Mouse (Mus musculus): ENCODE results near the gene Edaradd.

Gene Edaradd

DNA sequence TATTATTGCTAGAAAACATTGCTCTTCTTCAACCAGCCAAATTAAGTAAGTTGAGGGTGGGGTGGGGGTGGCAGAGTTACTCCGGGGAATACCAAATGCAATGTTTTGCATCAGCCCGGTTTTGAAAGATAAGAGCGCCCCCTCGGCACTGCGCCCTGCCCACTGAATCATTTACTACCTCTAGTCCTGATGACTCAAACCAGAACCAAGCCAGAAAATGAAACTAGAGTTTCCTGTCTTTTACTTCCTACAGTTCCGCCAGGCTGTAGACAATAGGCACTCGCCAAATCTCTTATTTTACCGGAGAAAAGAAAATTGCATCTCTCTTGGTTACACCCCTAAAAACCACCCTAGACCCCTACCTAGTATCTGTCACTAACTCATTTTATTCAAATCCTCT is 59.8 kb downstream of the Edaradd start:
- peak; percentile 66 for DNase-seq

DNA sequence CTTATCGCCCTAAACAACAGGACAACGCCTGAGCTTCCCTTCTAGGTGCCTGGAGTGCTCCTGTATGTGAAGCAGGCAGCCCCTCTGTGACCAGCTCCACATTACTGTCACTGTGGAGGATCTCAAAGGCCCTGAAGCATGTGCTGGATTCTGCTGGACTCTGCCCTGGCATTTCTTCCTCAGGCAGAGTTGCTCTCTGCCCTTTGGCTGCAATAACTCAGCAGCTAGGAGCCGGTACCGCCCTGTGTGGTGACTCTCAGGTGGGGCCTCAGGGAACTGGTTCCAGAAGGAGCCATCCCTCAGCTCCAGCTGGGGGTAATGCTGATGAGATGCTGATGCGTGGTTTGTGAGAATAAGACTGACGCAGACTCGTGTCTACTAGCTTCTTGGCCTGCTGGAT is 63.5 kb downstream of the Edaradd start:
- no peak for DNase-seq

DNA sequence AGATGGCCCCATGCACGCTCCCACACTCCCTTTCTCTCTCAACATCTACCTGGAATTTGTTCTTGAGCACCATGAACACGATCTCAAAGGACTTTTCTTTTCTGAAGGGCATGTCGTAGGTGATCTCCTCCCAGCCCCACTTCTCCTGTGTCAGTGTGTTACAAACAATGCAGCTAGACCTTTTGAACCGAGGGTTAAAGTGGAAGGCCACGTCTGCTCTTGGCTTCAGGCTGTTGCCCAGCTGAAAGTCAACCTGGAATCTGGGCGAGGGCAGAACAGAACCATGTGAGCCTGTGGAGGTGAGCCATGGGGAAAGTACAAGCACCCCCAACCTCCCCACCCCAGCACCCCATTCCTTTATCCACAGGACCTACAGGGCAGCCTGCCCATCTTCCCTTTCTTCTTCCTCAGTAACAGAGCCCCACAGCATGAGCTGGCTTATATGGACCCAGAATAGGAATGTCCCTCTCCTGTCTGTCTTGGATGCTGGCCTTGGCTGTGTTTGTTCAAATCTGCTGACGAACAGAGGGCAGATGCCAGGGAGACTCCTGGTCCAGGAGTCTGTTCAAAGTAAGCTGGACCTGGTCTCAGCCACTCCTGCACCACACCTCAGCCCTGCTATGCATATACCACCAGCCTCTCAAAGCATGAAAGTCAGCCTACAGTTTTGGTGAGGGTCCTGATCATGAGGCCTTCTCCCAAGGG is 65.4 kb downstream of the Edaradd start:
- DNase-seq = no peak

DNA sequence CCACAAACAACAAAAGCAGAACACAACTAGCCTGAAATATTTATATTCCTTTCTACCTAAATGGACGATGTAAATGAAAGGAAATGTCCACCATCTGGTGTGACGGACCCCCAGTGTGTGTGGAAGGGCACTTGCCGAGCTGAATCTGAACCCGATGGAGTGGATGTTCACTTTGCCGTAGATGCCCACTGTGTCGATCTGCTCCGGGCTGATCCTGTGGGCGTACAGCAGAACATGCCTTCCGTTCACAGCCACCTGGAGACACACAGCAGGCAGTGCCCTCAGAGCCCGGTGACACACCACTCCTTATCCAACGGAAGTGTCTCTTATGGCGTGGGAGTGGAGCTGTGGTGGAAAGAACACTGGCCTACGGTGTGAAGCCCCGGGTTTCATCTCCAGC is 67.1 kb downstream of the Edaradd start:
- DNase-seq = no peak

DNA sequence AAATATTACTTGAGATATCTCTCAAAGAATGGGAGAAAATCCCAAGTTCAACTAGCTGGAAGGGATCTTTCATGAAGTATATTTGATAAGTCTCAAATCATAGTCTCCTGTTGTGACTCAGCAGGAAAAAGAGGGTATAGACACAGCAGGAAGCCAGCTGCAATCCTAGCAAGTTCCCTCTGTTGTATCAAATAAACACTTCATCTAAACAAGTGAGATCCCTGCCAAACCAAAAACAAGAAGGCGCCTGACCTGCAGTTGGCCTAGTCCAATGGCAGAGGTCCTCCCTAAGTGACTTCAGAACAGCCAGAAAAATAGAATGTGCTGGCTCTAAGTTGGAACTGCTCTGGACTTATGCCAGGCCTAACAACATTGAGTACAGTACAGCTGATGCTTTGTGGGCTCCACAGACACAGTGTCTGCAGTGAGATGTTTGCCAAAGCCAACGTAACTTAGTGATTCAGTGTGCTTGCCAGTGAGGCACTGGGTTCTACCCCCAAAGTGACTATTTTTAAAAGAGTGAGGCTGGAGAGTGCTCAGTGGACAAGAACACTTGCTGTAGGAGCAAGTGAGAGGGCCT is 78.1 kb downstream of the Edaradd start:
- peak; percentile 74 for DNase-seq

DNA sequence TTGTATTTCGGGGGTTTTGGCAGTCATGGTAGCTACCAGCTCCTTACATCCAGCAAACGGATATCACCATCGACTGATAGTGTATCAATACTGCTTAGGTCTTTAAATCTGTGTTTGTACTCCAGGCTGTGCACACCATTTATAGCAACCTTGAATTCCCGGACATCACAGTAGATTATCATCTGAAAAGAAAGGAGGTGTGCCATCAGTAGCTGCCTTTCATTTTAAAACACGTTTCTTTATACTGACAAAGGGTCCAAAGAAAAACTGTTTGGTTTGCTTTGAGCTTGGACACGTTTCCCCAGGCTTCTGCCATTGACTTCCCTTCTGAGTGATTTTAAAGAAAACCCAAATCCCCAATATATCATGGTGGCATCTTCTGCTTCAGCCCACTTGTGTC is 79.4 kb downstream of the Edaradd start:
- DNase-seq = no peak

DNA sequence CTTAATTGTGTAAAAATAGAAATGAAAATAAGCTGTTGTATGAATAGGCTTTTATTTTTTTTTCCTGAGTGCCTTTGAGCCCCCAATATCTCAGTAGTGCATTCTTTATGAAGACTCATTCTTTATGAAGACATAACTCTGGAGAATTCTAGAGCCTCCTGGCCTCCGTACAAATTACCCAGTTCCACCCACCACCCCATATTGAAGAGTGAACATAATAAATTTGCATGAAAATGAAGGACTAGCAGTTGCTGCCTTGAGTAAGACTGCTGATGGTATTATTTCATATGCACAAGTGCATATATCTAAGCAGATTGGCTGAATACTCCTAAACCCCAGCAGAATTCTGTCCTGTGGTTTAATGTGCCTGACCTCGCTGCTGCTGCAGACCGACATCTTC is 80.7 kb downstream of the Edaradd start:
- no peak for DNase-seq

DNA sequence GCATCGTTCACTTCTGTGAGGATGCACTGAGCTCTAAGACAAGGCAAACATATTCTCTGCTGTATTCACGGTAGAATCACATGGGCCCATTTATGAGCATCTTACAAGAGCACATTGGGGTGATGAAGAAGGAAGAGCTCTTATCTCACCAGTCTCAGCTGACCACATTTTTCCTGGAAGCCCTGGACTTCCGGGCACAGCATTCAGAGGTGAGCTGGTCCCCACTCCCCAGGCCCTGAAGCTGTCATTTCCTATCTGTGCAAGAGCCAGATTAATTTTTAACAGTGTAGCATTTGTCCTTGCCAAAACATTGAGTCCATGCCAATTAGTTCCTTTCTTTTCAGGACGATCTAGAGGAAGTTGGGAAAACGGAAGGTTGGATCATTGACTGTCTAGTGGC is 86.4 kb downstream of the Edaradd start:
- peak; percentile 17 for DNase-seq

DNA sequence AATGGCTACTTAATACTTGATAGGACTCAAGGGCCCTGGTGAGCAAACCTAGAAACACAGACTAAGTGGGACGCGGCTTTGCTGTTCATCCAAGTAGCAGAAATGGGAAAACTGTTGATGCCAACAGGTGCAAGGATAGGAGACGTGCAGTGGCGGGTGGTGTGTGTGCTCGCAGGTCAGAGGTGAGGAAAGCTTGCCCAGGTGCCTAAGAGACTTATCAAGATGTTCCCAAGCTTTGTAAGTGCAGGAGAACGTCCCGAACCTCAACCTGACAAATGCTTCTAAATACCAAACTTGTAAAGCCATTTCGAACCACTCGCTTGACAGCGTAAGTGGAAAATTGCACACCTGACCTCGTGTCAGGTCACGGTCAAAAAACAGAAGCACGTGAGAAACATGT is 91.7 kb downstream of the Edaradd start:
- DNase-seq = no peak

All from lung, postnatal 10 days (tissue).